Mouse (Mus musculus) ES-E14 (cell line): ENCODE measurements around the gene Abhd5.

ENCODE experiments used
- CHD2 ChIP-seq: IDR thresholded peaks from 2 replicates; pipeline ENCODE4 v1.6.1; 2014; ENCODE audit warnings: mild to moderate bottlenecking, low read depth, low read length, inconsistent platforms
- HCFC1 ChIP-seq: IDR thresholded peaks from 2 replicates; pipeline ENCODE4 v1.6.1; 2012; ENCODE audit warnings: low read length, inconsistent platforms, borderline replicate concordance; ENCODE audit not compliant: insufficient read depth

- no peak for TF ChIP-seq CHD2
- TF ChIP-seq HCFC1, result no peak
Measured at GRCm38 (mm10) chr9:122347882-122348281, 3.5 kb upstream of the Abhd5 start.
